Mouse (Mus musculus) hindbrain, postnatal 0 days (tissue): ENCODE measurements at regions not wholly inside any gene's neighbourhood (a gene's known extent, or its start where the extent isn't known, plus 50 kb on each side); places are given as distances from the start of the nearest gene placed in this dataset.

Source experiments
- ATAC-seq: fragments of 200-750 bp; cut with Nextera tagmentation; 2 replicates; pipeline ENCODE4 v1.8.0; 2017; ENCODE audit warnings: mild to moderate bottlenecking, moderate TSS enrichment, moderate library complexity
- DNase-seq: peaks from one replicate; pipeline ENCODE4 v3.0.0-alpha.2; 2015; ENCODE audit warnings: low spot score
- H3K27ac ChIP-seq: fragments of 300-500 bp; sonication (generic); 2 replicates; pipeline ENCODE4 v1.5.1; 2014; ENCODE audit warnings: mild to moderate bottlenecking
- H3K27me3 ChIP-seq: fragments of 300-500 bp; sonication (generic); 2 replicates; pipeline ENCODE4 v1.6.1; 2014; ENCODE audit warnings: low read length, mixed read lengths; ENCODE audit not compliant: insufficient read depth
- H3K36me3 ChIP-seq: fragments of 300-500 bp; sonication (generic); 2 replicates; pipeline ENCODE4 v1.6.1; 2014; ENCODE audit warnings: low read length, mixed read lengths; ENCODE audit not compliant: insufficient read depth
- H3K4me1 ChIP-seq: fragments of 300-500 bp; sonication (generic); 2 replicates; pipeline ENCODE4 v1.6.1; 2014; ENCODE audit warnings: antibody characterized with exemption, low read length, mixed read lengths; ENCODE audit not compliant: insufficient read depth
- H3K4me2 ChIP-seq: fragments of 300-500 bp; sonication (generic); 2 replicates; pipeline ENCODE4 v1.6.1; 2014; ENCODE audit warnings: low read depth, mild to moderate bottlenecking, low read length, moderate library complexity, mixed read lengths
- H3K4me3 ChIP-seq: fragments of 300-500 bp; sonication (generic); 2 replicates; pipeline ENCODE4 v1.5.1; 2014; ENCODE audit warnings: low read length
- H3K9ac ChIP-seq: fragments of 300-500 bp; sonication (generic); replicated peaks from 2 replicates; pipeline ENCODE4 v1.6.1; 2014; ENCODE audit warnings: mild to moderate bottlenecking, low read length, moderate library complexity, mixed read lengths
- H3K9me3 ChIP-seq: fragments of 300-500 bp; sonication (generic); 2 replicates; pipeline ENCODE4 v1.6.1; 2016; ENCODE audit warnings: low read length, mixed read lengths
- CTCF ChIP-seq: IDR thresholded peaks from 2 replicates; pipeline ENCODE4 v1.5.1; 2016; ENCODE audit warnings: antibody characterized with exemption, control low read depth, low read depth
- WGBS: fragments of 180-500 bp; shearing (Covaris S2); extraction: QIAGEN DNeasy Blood & Tissue Kit; methylation state at CpG from one replicate; pipeline ENCODE4 v1.1.7; 2014; 5-methylcytosine and 5-hydroxymethylcytosine counted together

DNA sequence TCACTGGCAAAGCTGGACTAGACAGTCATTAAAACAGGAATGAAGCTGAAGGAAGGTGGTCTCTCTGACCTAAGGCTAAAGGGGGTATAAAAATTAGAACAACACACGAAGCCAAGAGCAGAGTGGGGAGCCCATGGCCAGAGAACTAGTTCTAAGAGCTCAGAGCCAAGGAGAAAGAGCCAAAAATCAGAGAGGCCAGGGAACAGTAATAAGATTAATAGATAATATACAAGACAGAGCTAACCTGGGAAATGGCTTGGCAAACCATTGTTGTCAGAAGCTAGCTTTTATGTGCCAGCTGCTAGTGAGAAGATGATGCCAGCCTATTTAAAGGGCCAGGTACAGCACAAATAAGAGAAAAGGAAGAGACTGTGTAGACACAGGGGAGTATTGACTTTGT is 606.6 kb upstream of the Klhl29 start:
- no peak overlapping the region for H3K9ac ChIP-seq
- no peak overlapping the region for H3K4me2 ChIP-seq
- H3K9me3 ChIP-seq: no peaks in the 10 kb centered on the region
- DNase-seq (peak; percentile 26), ATAC-seq (no peak)
- H3K27ac ChIP-seq: no peak overlapping the region
- H3K4me3 ChIP-seq: no peak overlapping the region
- no peaks in the 10 kb centered on the region for H3K27me3 ChIP-seq
- WGBS: 40% methylated on average over 1 of the region's 1 CpGs
- H3K4me1 ChIP-seq: no peaks in the 10 kb centered on the region
- H3K36me3 ChIP-seq: no peaks in the 10 kb centered on the region
- TF ChIP-seq CTCF: no peak

- H3K4me1 ChIP-seq: no peaks in the 10 kb centered on the region
- TF ChIP-seq CTCF: no peak
- ATAC-seq (no peak), DNase-seq (no peak)
- no peaks in the 10 kb centered on the region for H3K9me3 ChIP-seq
- H3K27me3 ChIP-seq: no peaks in the 10 kb centered on the region
- no peak overlapping the region for H3K27ac ChIP-seq
- no peak overlapping the region for H3K9ac ChIP-seq
- no peaks in the 10 kb centered on the region for H3K36me3 ChIP-seq
- no peak overlapping the region for H3K4me2 ChIP-seq
- WGBS: 93% methylated on average over 4 of the region's 4 CpGs
- no peak overlapping the region for H3K4me3 ChIP-seq
Observed at GRCm38 (mm10) chr12:5975926-5976325, 600.4 kb upstream of the Klhl29 start.

DNA sequence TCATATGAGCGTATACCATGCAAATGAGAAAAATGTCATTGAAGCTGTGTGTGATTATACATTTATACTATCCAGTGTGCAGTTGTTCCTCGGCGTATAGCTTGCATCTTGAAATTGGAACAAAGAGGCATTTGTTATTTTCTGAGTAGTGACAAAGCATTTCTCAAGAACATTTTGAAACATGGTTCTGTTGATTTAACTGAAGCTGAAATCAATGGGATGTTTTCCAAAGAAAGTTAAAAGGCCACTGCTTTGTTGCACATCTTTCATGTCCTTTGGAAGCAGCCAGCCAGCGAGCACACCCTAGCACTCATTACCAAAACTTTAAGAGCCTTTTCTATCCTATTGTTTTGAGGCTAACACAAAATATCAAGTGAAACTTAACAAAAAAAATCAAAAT is 594.1 kb upstream of the Klhl29 start:
- WGBS: 81% methylated on average over 4 of the region's 4 CpGs

GRCm38 (mm10) chr12:5956141-5956540 is 580.7 kb upstream of the Klhl29 start:
- Histone ChIP-seq H3K9me3 (no peaks in the 10 kb centered on the region), H3K4me1 (no peaks in the 10 kb centered on the region), H3K27me3 (no peaks in the 10 kb centered on the region), H3K36me3 (no peaks in the 10 kb centered on the region), H3K4me3 (no peak overlapping the region), H3K9ac (no peak overlapping the region), H3K4me2 (no peak overlapping the region), H3K27ac (no peak overlapping the region)
- ATAC-seq (no peak), DNase-seq (no peak)
- TF ChIP-seq CTCF: no peak
- WGBS: 75% methylated on average over 2 of the region's 2 CpGs

More for the DNA sequence above, 594.1 kb upstream of the Klhl29 start:
- H3K36me3 ChIP-seq: no peaks in the 10 kb centered on the region
- no peak overlapping the region for H3K4me3 ChIP-seq
- DNase-seq (no peak), ATAC-seq (no peak)
- H3K9me3 ChIP-seq: no peaks in the 10 kb centered on the region
- H3K27me3 ChIP-seq: no peaks in the 10 kb centered on the region
- H3K9ac ChIP-seq: no peak overlapping the region
- H3K4me1 ChIP-seq: no peaks in the 10 kb centered on the region
- TF ChIP-seq CTCF: no peak
- H3K4me2 ChIP-seq: no peak overlapping the region
- H3K27ac ChIP-seq: no peak overlapping the region

GRCm38 (mm10) chr12:5955564-5955963 is 580.1 kb upstream of the Klhl29 start:
- DNase-seq (no peak), ATAC-seq (no peak)
- Histone ChIP-seq H3K27me3 (no peaks in the 10 kb centered on the region), H3K4me1 (no peaks in the 10 kb centered on the region), H3K9ac (no peak overlapping the region), H3K4me3 (no peak overlapping the region), H3K27ac (no peak overlapping the region), H3K36me3 (no peaks in the 10 kb centered on the region), H3K9me3 (no peaks in the 10 kb centered on the region), H3K4me2 (no peak overlapping the region)
- WGBS: 25% methylated on average over 5 of the region's 5 CpGs
- no peak for TF ChIP-seq CTCF

GRCm38 (mm10) chr12:5943346-5943925 is 568.0 kb upstream of the Klhl29 start:
- H3K4me2 ChIP-seq: no peak overlapping the region
- H3K36me3 ChIP-seq: no peaks in the 10 kb centered on the region
- 74% methylated on average over 11 of the region's 11 CpGs for WGBS
- DNase-seq: peak; percentile 13
- H3K27me3 ChIP-seq: no peaks in the 10 kb centered on the region
- ATAC-seq: no peak
- no peak overlapping the region for H3K27ac ChIP-seq
- no peak overlapping the region for H3K4me3 ChIP-seq
- no peak for TF ChIP-seq CTCF
- no peaks in the 10 kb centered on the region for H3K4me1 ChIP-seq
- H3K9ac ChIP-seq: no peak overlapping the region
- no peaks in the 10 kb centered on the region for H3K9me3 ChIP-seq

GRCm38 (mm10) chr12:5921262-5921661 is 545.8 kb upstream of the Klhl29 start:
- 79% methylated on average over 1 of the region's 1 CpGs for WGBS
- Histone ChIP-seq H3K4me3 (no peak overlapping the region), H3K4me1 (no peaks in the 10 kb centered on the region), H3K4me2 (no peak overlapping the region), H3K9ac (no peak overlapping the region), H3K9me3 (no peaks in the 10 kb centered on the region), H3K36me3 (no peaks in the 10 kb centered on the region), H3K27ac (no peak overlapping the region), H3K27me3 (no peaks in the 10 kb centered on the region)
- ATAC-seq: no peak
- DNase-seq: no peak
- no peak for TF ChIP-seq CTCF
